Mouse (Mus musculus): ENCODE results near the gene Frmd4a. TPM values are rescaled to one million over a fixed set of nuclear protein-coding genes. Genes with fewer than 3 reads are reported as not detected.

Frmd4a gene
- polyA plus RNA-seq, 1 experiment from 2014 or later, result 28.8 TPM

DNA sequence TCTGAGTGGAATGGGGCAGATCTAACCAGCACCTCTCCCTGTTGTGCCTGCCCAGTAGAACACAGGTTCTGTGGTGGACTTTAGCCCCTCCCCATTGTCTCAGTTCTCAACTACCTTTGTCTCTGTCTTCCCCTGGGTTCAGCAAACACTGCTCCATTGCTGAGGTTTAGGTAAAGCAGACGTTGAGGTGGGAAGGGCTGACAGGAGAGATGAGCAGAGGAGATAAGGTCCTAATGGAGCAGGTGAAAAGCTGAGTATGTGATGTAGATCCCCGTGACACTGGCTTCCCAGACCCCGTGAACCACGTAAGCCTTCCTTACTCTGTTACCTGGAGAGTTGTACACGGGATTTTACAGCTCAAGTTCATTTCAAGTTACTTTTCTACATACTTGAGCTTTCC, 545.3 kb downstream of the Frmd4a start:
- H3K4me2 ChIP-seq, result peak overlapping the region; percentile 86
- no peaks in the 10 kb centered on the region for H3K9me3 ChIP-seq (replicated peaks; ENCODE audit: control insufficient read depth, low read length)
- peak overlapping the region; percentile 54; the same call in 1 of the 2 replicates for H3K4me3 ChIP-seq (ENCODE audit: low read depth, low read length)
- no peak for ATAC-seq (replicated peaks; ENCODE audit: insufficient number of reproducible peaks, low FRiP score, low TSS enrichment)
- H3K9ac ChIP-seq (ENCODE audit: low read depth, low read length), result no peak overlapping the region; the same call in 1 of the 2 replicates
- no peak overlapping the region for H3K27ac ChIP-seq (ENCODE audit: low read depth, low read length)
- H3K4me1 ChIP-seq (ENCODE audit: control insufficient read depth, insufficient read depth, low read length), result peaks cover 36% of the 10 kb centered on the region
- peaks cover 14% of the 10 kb centered on the region for H3K36me3 ChIP-seq (ENCODE audit: control insufficient read depth, insufficient read depth, low read length)
- no peaks in the 10 kb centered on the region for H3K27me3 ChIP-seq (ENCODE audit: control insufficient read depth, insufficient read depth, low read length)
- WGBS (ENCODE audit: insufficient replicate concordance), result 69% methylated on average over 5 of the region's 5 CpGs

- Histone ChIP-seq H3K4me3 (ENCODE audit: low read depth, low read length) (no peak overlapping the region), H3K9ac (ENCODE audit: low read depth, low read length) (no peak overlapping the region)
- WGBS (ENCODE audit: insufficient replicate concordance), result 58% methylated on average over 1 of the region's 1 CpGs
Observed at GRCm38 (mm10) chr2:4563322-4563721, 545.8 kb downstream of the Frmd4a start.

GRCm38 (mm10) chr2:4566260-4566955, 548.9 kb downstream of the Frmd4a start:
- H3K4me3 ChIP-seq (ENCODE audit: low read depth, low read length), result no peak overlapping the region
- peaks cover 17% of the 10 kb centered on the region for H3K4me1 ChIP-seq (ENCODE audit: control insufficient read depth, insufficient read depth, low read length)
- peaks cover 14% of the 10 kb centered on the region for H3K36me3 ChIP-seq (ENCODE audit: control insufficient read depth, insufficient read depth, low read length)
- H3K9me3 ChIP-seq (replicated peaks; ENCODE audit: control insufficient read depth, low read length), result no peaks in the 10 kb centered on the region
- no peak overlapping the region for H3K27ac ChIP-seq (ENCODE audit: low read depth, low read length)
- ATAC-seq (replicated peaks; ENCODE audit: insufficient number of reproducible peaks, low FRiP score, low TSS enrichment), result no peak
- H3K4me2 ChIP-seq, result no peak overlapping the region
- 89% methylated on average over 4 of the region's 4 CpGs for WGBS (ENCODE audit: insufficient replicate concordance)
- no peaks in the 10 kb centered on the region for H3K27me3 ChIP-seq (ENCODE audit: control insufficient read depth, insufficient read depth, low read length)
- H3K9ac ChIP-seq (ENCODE audit: low read depth, low read length), result no peak overlapping the region; the same call in 1 of the 2 replicates

More at GRCm38 (mm10) chr2:4563322-4563721, 545.8 kb downstream of the Frmd4a start:
- peaks cover 14% of the 10 kb centered on the region for H3K36me3 ChIP-seq (ENCODE audit: control insufficient read depth, insufficient read depth, low read length)
- H3K9me3 ChIP-seq (replicated peaks; ENCODE audit: control insufficient read depth, low read length), result no peaks in the 10 kb centered on the region
- H3K27ac ChIP-seq (ENCODE audit: low read depth, low read length), result no peak overlapping the region
- peak overlapping the region; percentile 86 for H3K4me2 ChIP-seq
- H3K27me3 ChIP-seq (ENCODE audit: control insufficient read depth, insufficient read depth, low read length), result no peaks in the 10 kb centered on the region
- no peak for ATAC-seq (replicated peaks; ENCODE audit: insufficient number of reproducible peaks, low FRiP score, low TSS enrichment)
- H3K4me1 ChIP-seq (ENCODE audit: control insufficient read depth, insufficient read depth, low read length), result peaks cover 32% of the 10 kb centered on the region

GRCm38 (mm10) chr2:4566956-4567680, 549.6 kb downstream of the Frmd4a start:
- Histone ChIP-seq H3K9ac (ENCODE audit: low read depth, low read length) (no peak overlapping the region), H3K4me2 (no peak overlapping the region), H3K36me3 (ENCODE audit: control insufficient read depth, insufficient read depth, low read length) (peaks cover 14% of the 10 kb centered on the region), H3K4me3 (ENCODE audit: low read depth, low read length) (no peak overlapping the region), H3K27ac (ENCODE audit: low read depth, low read length) (no peak overlapping the region), H3K4me1 (ENCODE audit: control insufficient read depth, insufficient read depth, low read length) (peaks cover 10% of the 10 kb centered on the region), H3K9me3 (replicated peaks; ENCODE audit: control insufficient read depth, low read length) (no peaks in the 10 kb centered on the region), H3K27me3 (ENCODE audit: control insufficient read depth, insufficient read depth, low read length) (no peaks in the 10 kb centered on the region)
- ATAC-seq (replicated peaks; ENCODE audit: insufficient number of reproducible peaks, low FRiP score, low TSS enrichment), result no peak
- WGBS (ENCODE audit: insufficient replicate concordance), result 87% methylated on average over 9 of the region's 9 CpGs

DNA sequence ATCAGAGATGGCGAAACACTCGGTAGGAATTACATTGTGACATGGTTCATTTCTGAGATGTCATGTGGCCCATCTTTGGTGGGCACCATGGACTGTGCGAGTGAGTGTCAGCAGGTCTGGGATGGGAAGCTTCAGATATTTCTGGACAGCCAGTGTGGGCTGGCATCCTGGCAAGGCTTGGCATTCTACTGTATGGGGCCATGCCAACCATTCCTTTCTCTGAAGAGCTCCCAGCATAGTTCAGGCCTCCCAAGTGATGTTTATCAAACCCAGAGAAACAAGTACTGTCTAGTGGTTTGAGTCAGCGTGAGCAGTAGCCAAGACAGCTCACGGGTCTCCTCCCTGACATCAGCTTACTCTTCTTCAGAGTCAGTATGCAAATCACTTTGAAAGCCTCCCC, 551.5 kb downstream of the Frmd4a start:
- Histone ChIP-seq H3K36me3 (ENCODE audit: control insufficient read depth, insufficient read depth, low read length) (peaks cover 19% of the 10 kb centered on the region), H3K27me3 (ENCODE audit: control insufficient read depth, insufficient read depth, low read length) (no peaks in the 10 kb centered on the region), H3K4me1 (ENCODE audit: control insufficient read depth, insufficient read depth, low read length) (no peaks in the 10 kb centered on the region), H3K9ac (ENCODE audit: low read depth, low read length) (no peak overlapping the region), H3K4me2 (no peak overlapping the region), H3K9me3 (replicated peaks; ENCODE audit: control insufficient read depth, low read length) (no peaks in the 10 kb centered on the region), H3K4me3 (ENCODE audit: low read depth, low read length) (no peak overlapping the region), H3K27ac (ENCODE audit: low read depth, low read length) (no peak overlapping the region)
- no peak for ATAC-seq (replicated peaks; ENCODE audit: insufficient number of reproducible peaks, low FRiP score, low TSS enrichment)
- WGBS (ENCODE audit: insufficient replicate concordance), result 75% methylated on average over 5 of the region's 5 CpGs

DNA sequence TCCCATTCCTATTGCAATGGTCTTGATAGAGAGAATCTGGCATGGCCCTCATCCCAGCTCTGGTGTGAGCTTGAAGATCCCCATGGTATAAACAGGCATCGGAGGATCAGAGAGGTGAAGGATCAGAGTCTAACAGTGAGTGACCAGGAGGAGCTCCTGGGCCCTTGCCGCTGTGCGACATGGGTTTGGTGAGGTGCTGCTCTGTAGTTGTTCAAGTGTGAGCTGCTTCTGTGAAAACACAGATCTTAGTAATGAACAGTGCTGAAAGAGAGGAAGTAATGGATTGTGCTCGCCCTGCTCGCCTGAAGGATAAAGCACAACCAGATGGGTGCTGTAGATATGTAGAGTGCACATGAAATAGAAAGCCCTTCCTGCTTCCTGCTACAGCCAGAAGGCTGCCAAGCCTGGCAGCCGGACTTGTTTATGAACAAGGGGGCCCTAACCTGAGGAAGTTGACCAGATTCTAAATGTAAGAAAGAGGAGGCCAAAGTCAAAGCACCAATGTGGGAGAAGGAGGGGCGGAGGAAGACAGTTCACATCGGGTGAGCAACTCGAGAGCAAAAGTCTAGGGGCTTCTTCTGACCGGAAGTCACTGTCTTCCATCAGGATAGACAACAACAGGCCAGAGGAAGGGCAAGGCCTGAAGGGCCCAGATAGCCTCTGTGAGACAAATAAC, 552.8 kb downstream of the Frmd4a start:
- H3K9me3 ChIP-seq (replicated peaks; ENCODE audit: control insufficient read depth, low read length), result no peaks in the 10 kb centered on the region
- no peaks in the 10 kb centered on the region for H3K4me1 ChIP-seq (ENCODE audit: control insufficient read depth, insufficient read depth, low read length)
- H3K27ac ChIP-seq (ENCODE audit: low read depth, low read length), result peak overlapping the region; percentile 16; the same call in 1 of the 2 replicates
- H3K9ac ChIP-seq (ENCODE audit: low read depth, low read length), result no peak overlapping the region
- 61% methylated on average over 10 of the region's 10 CpGs for WGBS (ENCODE audit: insufficient replicate concordance)
- peak; percentile 51 for ATAC-seq (replicated peaks; ENCODE audit: insufficient number of reproducible peaks, low FRiP score, low TSS enrichment)
- no peaks in the 10 kb centered on the region for H3K27me3 ChIP-seq (ENCODE audit: control insufficient read depth, insufficient read depth, low read length)
- no peak overlapping the region for H3K4me2 ChIP-seq
- H3K36me3 ChIP-seq (ENCODE audit: control insufficient read depth, insufficient read depth, low read length), result peaks cover 23% of the 10 kb centered on the region
- no peak overlapping the region for H3K4me3 ChIP-seq (ENCODE audit: low read depth, low read length)

DNA sequence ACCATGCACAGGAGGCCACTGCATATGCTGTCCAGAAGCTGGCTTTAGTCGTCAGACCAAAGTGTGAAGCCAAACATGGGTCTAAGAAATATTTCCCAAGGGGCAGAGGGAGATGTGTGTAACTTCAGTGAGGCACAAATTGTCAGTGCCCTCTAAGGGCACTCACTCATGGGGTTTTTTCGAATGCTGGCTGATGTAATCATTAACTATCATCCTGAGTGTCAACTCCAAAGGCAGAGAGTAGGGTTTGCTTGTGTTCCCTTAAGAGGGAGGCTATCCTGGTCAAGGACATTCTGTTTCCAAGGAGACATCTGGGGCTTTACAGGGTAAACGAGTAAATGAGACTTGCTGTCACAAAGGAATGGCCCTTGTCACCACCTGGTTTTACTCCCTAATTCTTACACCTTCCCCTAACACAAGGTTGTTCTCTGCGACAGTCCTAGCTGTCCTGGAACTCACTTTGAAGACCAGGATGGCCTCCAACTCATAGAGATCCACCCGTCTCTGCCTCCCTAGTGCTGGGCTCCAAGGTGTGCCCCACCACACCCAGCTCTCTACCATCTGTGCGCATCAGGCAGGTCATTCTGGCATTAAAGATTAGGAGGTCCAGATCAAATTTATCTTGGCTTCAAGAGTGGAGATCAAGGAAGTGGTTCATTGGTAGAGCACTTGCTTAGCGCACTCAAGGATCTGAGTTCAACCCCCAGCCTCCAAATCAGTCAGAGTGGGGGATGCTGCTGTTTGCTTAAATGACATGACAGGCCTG, 555.2 kb downstream of the Frmd4a start:
- no peaks in the 10 kb centered on the region for H3K9me3 ChIP-seq (replicated peaks; ENCODE audit: control insufficient read depth, low read length)
- H3K9ac ChIP-seq (ENCODE audit: low read depth, low read length), result no peak overlapping the region
- H3K4me1 ChIP-seq (ENCODE audit: control insufficient read depth, insufficient read depth, low read length), result no peaks in the 10 kb centered on the region
- no peak overlapping the region for H3K4me3 ChIP-seq (ENCODE audit: low read depth, low read length)
- no peak for ATAC-seq (replicated peaks; ENCODE audit: insufficient number of reproducible peaks, low FRiP score, low TSS enrichment)
- WGBS (ENCODE audit: insufficient replicate concordance), result 71% methylated on average over 7 of the region's 7 CpGs
- H3K36me3 ChIP-seq (ENCODE audit: control insufficient read depth, insufficient read depth, low read length), result peaks cover 9% of the 10 kb centered on the region
- no peak overlapping the region for H3K4me2 ChIP-seq
- no peaks in the 10 kb centered on the region for H3K27me3 ChIP-seq (ENCODE audit: control insufficient read depth, insufficient read depth, low read length)
- H3K27ac ChIP-seq (ENCODE audit: low read depth, low read length), result no peak overlapping the region

DNA sequence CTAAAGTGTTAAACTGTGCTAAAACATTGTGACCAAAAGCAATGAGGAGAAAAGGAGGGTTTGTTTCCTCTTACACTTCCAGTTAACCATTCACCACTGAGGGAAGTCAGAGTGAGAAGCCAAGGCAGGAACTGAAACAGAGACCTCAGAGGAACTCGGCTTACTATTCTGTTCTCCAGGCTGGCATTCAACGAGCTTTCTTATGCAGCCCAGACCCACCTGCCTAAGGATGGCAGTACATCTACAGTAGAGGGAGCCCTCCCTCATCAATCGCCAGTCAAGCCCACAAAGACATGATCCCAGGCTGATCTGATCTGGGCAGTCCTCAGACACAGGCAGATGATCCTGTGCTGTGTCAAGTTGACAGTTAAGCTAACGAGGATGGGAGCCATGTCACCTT, 555.9 kb downstream of the Frmd4a start:
- no peak overlapping the region for H3K4me2 ChIP-seq
- no peaks in the 10 kb centered on the region for H3K27me3 ChIP-seq (ENCODE audit: control insufficient read depth, insufficient read depth, low read length)
- WGBS (ENCODE audit: insufficient replicate concordance), result 61% methylated on average over 4 of the region's 4 CpGs
- no peak for ATAC-seq (replicated peaks; ENCODE audit: insufficient number of reproducible peaks, low FRiP score, low TSS enrichment)
- no peaks in the 10 kb centered on the region for H3K4me1 ChIP-seq (ENCODE audit: control insufficient read depth, insufficient read depth, low read length)
- H3K36me3 ChIP-seq (ENCODE audit: control insufficient read depth, insufficient read depth, low read length), result peaks cover 9% of the 10 kb centered on the region
- H3K9ac ChIP-seq (ENCODE audit: low read depth, low read length), result no peak overlapping the region
- H3K27ac ChIP-seq (ENCODE audit: low read depth, low read length), result no peak overlapping the region
- H3K9me3 ChIP-seq (replicated peaks; ENCODE audit: control insufficient read depth, low read length), result no peaks in the 10 kb centered on the region
- H3K4me3 ChIP-seq (ENCODE audit: low read depth, low read length), result no peak overlapping the region
